Mouse (Mus musculus) CD4-positive naive resting alpha-beta T cell, adult 76 days (primary cell): ENCODE data around the gene Plin2. TPM values are rescaled to one million over a fixed set of nuclear protein-coding genes. Genes with fewer than 3 reads are reported as not detected.

ENCODE experiments used
- total RNA-seq: library from RNA; stranded (reverse); gene quantifications from one replicate; pipeline ENCODE4 v1.2.4, GENCODE M21; 2023

Plin2 gene
- 10.9 TPM for total RNA-seq

DNA sequence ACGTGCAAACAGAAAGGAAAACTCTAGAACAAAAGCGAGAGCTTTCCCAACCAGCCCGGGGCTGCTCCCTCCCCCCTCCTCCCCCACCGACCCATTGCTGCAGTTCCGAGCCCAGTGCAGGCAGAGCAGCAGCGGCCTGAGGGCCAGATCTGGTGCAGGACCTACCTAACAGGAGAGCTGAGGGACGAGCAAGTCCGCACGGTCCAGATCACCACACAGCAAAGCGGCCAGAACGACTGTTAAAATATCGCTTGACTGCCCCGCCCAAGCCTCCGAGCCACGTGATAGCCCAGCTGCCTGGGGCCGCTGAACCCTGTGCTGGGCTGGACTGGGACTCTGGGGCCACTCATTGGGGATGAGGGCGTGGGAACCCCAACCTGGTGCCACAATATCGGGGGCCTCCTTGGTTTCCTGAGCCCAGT is at the start of gene Plin2:
Plin2 (minus strand) TSS at position 281 of the 422 bp plus-strand sequence.

GRCm38 (mm10) chr4:86611524-86612288 is 58.2 kb downstream of the Plin2 start, which contains the start of gene Haus6:
Haus6 (minus strand) TSS chr4:86612055.

Other genes starting within 250 kb of the Plin2 start
- not detected for gene Saxo1, start 111.7 kb downstream of the Plin2 start, total RNA-seq
- gene Rraga, start 94.4 kb downstream of the Plin2 start, total RNA-seq = 49.4 TPM
- 25.3 TPM for gene Haus6, start 58.0 kb downstream of the Plin2 start, total RNA-seq
- gene Dennd4c, start 78.5 kb upstream of the Plin2 start, total RNA-seq = 18.8 TPM
- 2,473 TPM for gene Rps6, start 187.4 kb upstream of the Plin2 start, total RNA-seq
- 6.7 TPM for gene Acer2, start 204.3 kb upstream of the Plin2 start, total RNA-seq